Mouse (Mus musculus): ENCODE measurements around the gene Gm49601.

GRCm38 (mm10) chr16:18638396-18638795 lies 12.2 kb upstream of the Gm49601 start:
- no peak for TF ChIP-seq CTCF (conservative IDR thresholded peaks at IDR 0.05; ENCODE audit: low read length)
- no peak for TF ChIP-seq NANOG (IDR thresholded peaks at IDR 0.05; ENCODE audit: borderline replicate concordance, low read length)
- no peak for TF ChIP-seq POU5F1 (IDR thresholded peaks at IDR 0.05; ENCODE audit: borderline replicate concordance, low read length)

Data from E14TG2a.4 (cell line).